Mouse (Mus musculus) MEL (cell line): ENCODE measurements around the gene Mmrn1.

ENCODE experiments used
- CTCF ChIP-seq, 3 experiments: IDR thresholded peaks in 2 of 3; conservative IDR thresholded peaks in 1 of 3; 2 replicates each; pipeline ENCODE4 v1.5.1; 2011 to 2012; ENCODE audit warnings: low read length in 3 of 3, low read depth in 2 of 3, mild to moderate bottlenecking in 2 of 3, improper control_type of control experiment in 1 of 3, inconsistent platforms in 1 of 3, mixed read lengths in 1 of 3, moderate library complexity in 1 of 3; ENCODE audit not compliant: control insufficient read depth in 1 of 3, insufficient read depth in 1 of 3, poor library complexity in 1 of 3, severe bottlenecking in 1 of 3
- JUND ChIP-seq: IDR thresholded peaks from 2 replicates; pipeline ENCODE4 v1.6.1; 2011; ENCODE audit warnings: low read depth, mild to moderate bottlenecking, improper control_type of control experiment, low read length

DNA sequence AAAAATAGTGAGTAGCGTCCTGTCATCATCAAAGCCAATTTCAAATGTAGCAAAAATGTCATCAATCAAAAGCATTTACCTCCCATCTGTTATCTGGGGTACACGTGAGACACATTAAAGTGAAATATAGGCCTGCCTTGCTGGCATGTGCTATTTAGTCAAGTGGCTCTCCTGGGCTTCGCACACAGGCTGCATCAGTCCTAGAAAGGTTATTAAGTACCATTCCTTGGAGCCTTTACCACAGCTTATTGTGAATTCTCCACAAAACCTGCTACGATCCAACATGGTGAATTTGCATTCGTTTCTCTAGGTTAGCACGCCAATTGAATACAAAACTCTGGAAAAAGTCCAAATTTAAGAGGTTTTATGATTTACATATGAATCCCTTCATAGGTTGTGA, 70.8 kb downstream of the Mmrn1 start:
- no peak for TF ChIP-seq CTCF (IDR thresholded peaks at IDR 0.05 in 2 of 3, conservative IDR thresholded peaks at IDR 0.05 in 1 of 3; ENCODE audit: control insufficient read depth in 1 of 3, insufficient read depth in 1 of 3, low read depth in 2 of 3, low read length in 3 of 3, poor library complexity in 1 of 3, severe bottlenecking in 1 of 3)
- TF ChIP-seq JUND = no peak
